Mouse (Mus musculus) myocyte (in vitro differentiated cells): ENCODE data around the gene Hook2. TPM values are rescaled to one million over a fixed set of nuclear protein-coding genes. Genes with fewer than 3 reads are reported as not detected.

Experiments
- H3K27me3 ChIP-seq: one replicate; pipeline ENCODE4 v1.6.1; 2011; ENCODE audit not compliant: control insufficient read depth, insufficient read depth, insufficient read length
- H3K36me3 ChIP-seq: one replicate; pipeline ENCODE4 v1.6.1; 2011; ENCODE audit not compliant: control insufficient read depth, insufficient read depth
- H3K4me2 ChIP-seq: one replicate; pipeline ENCODE4 v1.6.1; 2011; ENCODE audit warnings: low read depth, control low read depth
- H3K4me3 ChIP-seq: one replicate; pipeline ENCODE4 v1.5.1; 2011; ENCODE audit warnings: mild to moderate bottlenecking, control low read depth, moderate library complexity
- H3K79me2 ChIP-seq: one replicate; pipeline ENCODE4 v1.6.1; 2011; ENCODE audit not compliant: control insufficient read depth, insufficient read depth
- H3ac ChIP-seq: one replicate; pipeline ENCODE4 v1.6.1; 2011; ENCODE audit not compliant: control insufficient read depth, insufficient read length
- CEBPB ChIP-seq: IDR thresholded peaks from 2 replicates; pipeline ENCODE4 v1.6.1; 2011; ENCODE audit warnings: mild to moderate bottlenecking, moderate library complexity; ENCODE audit not compliant: poor library complexity, insufficient read depth, severe bottlenecking
- E2F4 ChIP-seq: IDR thresholded peaks from one replicate; pipeline ENCODE4 v1.6.1; 2011; ENCODE audit warnings: mild to moderate bottlenecking, control low read depth, moderate library complexity; ENCODE audit not compliant: insufficient read depth
- MAX ChIP-seq: IDR thresholded peaks from one replicate; pipeline ENCODE4 v1.6.1; 2011; ENCODE audit warnings: low read depth, mild to moderate bottlenecking, control low read depth
- MYOD1 ChIP-seq, 3 experiments: IDR thresholded peaks; one replicate each; pipeline ENCODE4 v1.6.1; 2011; ENCODE audit warnings: control low read depth in 2 of 3, low read depth in 2 of 3, mild to moderate bottlenecking in 2 of 3, moderate library complexity in 1 of 3; ENCODE audit not compliant: insufficient read length in 2 of 3, control insufficient read depth in 1 of 3
- MYOG ChIP-seq, 3 experiments: IDR thresholded peaks; one replicate each; pipeline ENCODE4 v1.6.1; 2011; ENCODE audit warnings: control low read depth in 2 of 3, low read depth in 2 of 3, mild to moderate bottlenecking in 2 of 3; ENCODE audit not compliant: insufficient read length in 2 of 3, control insufficient read depth in 1 of 3, insufficient read depth in 1 of 3
- POLR2A ChIP-seq: IDR thresholded peaks from one replicate; pipeline ENCODE4 v1.6.1; 2011; ENCODE audit warnings: low read depth, mild to moderate bottlenecking, control low read depth, moderate library complexity; ENCODE audit not compliant: insufficient read length
- POLR2AphosphoS2 ChIP-seq: IDR thresholded peaks from one replicate; pipeline ENCODE4 v1.6.1; 2011; ENCODE audit warnings: low read depth, control low read depth; ENCODE audit not compliant: insufficient read length
- REST ChIP-seq: IDR thresholded peaks from one replicate; pipeline ENCODE4 v1.6.1; 2011; ENCODE audit warnings: mild to moderate bottlenecking, control low read depth, moderate library complexity; ENCODE audit not compliant: insufficient read depth, insufficient read length
- SRF ChIP-seq: IDR thresholded peaks from one replicate; pipeline ENCODE4 v1.6.1; 2011; ENCODE audit warnings: low read depth; ENCODE audit not compliant: control insufficient read depth, insufficient read length
- TCF12 ChIP-seq: IDR thresholded peaks from one replicate; pipeline ENCODE4 v1.6.1; 2011; ENCODE audit warnings: mild to moderate bottlenecking, control low read depth; ENCODE audit not compliant: poor library complexity, insufficient read depth, severe bottlenecking
- TCF3 ChIP-seq: IDR thresholded peaks from one replicate; pipeline ENCODE4 v1.6.1; 2011; ENCODE audit warnings: low read depth, control low read depth; ENCODE audit not compliant: insufficient read length
- USF1 ChIP-seq: IDR thresholded peaks from one replicate; pipeline ENCODE4 v1.6.1; 2011; ENCODE audit warnings: low read depth, mild to moderate bottlenecking, control low read depth, moderate library complexity
- polyA plus RNA-seq: library from polyadenylated mRNA; unstranded; fragments of >200 nt; fragmentation: generic; extraction: Trizol; gene quantifications from one replicate; pipeline ENCODE4 v1.2.1, GENCODE M21; 2012; ENCODE audit warnings: missing spikeins

Gene Hook2
- polyA plus RNA-seq, 1 experiment: 9.3 TPM

DNA sequence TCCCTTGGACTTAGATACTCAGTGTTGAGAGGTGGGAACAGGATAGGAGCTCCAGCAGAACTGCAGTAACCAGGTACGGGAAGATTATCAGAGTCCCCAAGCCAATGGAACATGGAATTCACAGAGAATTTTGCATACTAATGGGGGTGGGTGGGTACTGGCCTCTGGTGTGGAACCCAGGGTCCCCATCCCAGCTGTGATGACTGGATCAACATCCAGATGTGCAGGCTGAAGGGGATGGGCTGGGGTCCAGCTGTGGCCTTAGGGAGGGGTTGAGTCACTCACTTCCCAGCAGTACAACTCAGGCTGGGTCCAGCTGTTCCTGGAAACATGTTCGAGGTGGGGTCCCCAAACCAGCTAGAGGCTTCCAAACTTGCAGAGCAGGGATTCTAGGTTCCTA is 2.5 kb upstream of the Hook2 start:
- Histone ChIP-seq H3K36me3 (no peaks in the 10 kb centered on the region), H3K79me2 (no peaks in the 10 kb centered on the region), H3K4me3 (no peak overlapping the region), H3K27me3 (no peaks in the 10 kb centered on the region), H3K4me2 (no peak overlapping the region), H3ac (no peak overlapping the region)
- TF ChIP-seq POLR2AphosphoS2 (no peak), TCF3 (no peak), MAX (no peak), MYOD1 (IDR thresholded peaks at IDR 0.05; ENCODE audit: control insufficient read depth in 1 of 3, insufficient read length in 2 of 3, low read depth in 2 of 3) (no peak), E2F4 (no peak), USF1 (no peak), POLR2A (no peak), REST (no peak), SRF (no peak), CEBPB (no peak), MYOG (IDR thresholded peaks at IDR 0.05; ENCODE audit: control insufficient read depth in 1 of 3, insufficient read depth in 1 of 3, insufficient read length in 2 of 3, low read depth in 2 of 3) (no peak), TCF12 (no peak)

DNA sequence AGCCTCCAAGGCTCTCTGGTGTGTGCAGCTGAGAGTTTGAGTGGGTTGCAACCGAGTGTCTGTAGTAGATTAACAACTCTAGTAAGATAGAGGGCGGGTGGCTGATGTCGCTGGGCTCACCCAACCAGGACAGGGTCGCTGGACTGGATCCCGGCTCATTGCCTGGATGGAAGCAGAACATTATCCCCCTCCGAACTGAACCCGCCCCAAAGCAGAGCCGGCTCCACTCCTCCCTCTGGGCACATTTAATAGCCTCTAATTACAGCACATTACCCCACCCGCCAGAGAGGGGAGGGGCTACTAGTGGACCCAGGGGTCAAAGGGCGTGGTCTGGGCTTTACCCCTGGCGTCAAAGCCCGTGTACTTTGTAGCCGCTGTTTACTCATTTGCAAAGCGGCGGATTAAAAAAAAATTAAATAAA is 1.1 kb upstream of the Hook2 start:
- H3K4me2 ChIP-seq: peak overlapping the region; percentile 97
- H3K36me3 ChIP-seq: no peaks in the 10 kb centered on the region
- H3K79me2 ChIP-seq: no peaks in the 10 kb centered on the region
- no peaks in the 10 kb centered on the region for H3K27me3 ChIP-seq
- TF ChIP-seq USF1: no peak
- TF ChIP-seq CEBPB: no peak
- TF ChIP-seq POLR2A: no peak
- TF ChIP-seq TCF12: no peak
- TF ChIP-seq TCF3: no peak
- TF ChIP-seq E2F4: no peak
- no peak for TF ChIP-seq POLR2AphosphoS2
- no peak for TF ChIP-seq MYOD1 (IDR thresholded peaks at IDR 0.05; ENCODE audit: control insufficient read depth in 1 of 3, insufficient read length in 2 of 3, low read depth in 2 of 3)
- TF ChIP-seq REST: no peak
- TF ChIP-seq MAX: no peak
- no peak for TF ChIP-seq MYOG (IDR thresholded peaks at IDR 0.05; ENCODE audit: control insufficient read depth in 1 of 3, insufficient read depth in 1 of 3, insufficient read length in 2 of 3, low read depth in 2 of 3)
- no peak for TF ChIP-seq SRF
- H3ac ChIP-seq: no peak overlapping the region
- H3K4me3 ChIP-seq: peak overlapping the region; percentile 38

DNA sequence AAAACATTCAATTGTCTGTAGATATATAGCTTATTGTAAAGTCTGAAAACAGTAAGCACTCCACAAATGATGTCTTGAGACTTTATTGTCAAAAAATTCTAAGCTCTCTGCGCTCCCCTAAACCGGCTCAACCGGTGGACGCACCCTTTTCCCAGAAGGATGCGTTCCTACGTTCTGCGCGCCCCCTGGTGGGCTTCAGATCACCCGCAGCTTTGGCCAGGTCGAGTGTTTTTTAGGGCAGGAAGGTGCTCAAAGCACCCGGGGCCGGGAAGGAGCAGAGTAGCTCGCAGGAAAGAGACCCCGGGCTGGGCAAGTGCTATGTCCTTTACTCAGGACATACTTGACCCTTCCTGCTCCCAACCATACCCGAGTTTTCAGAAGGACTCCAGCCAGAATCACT is 593 bp upstream of the Hook2 start:
- H3K4me2 ChIP-seq: peak overlapping the region; percentile 97
- H3K4me3 ChIP-seq: peak overlapping the region; percentile 38
- no peaks in the 10 kb centered on the region for H3K36me3 ChIP-seq
- no peak for TF ChIP-seq MYOG (IDR thresholded peaks at IDR 0.05; ENCODE audit: control insufficient read depth in 1 of 3, insufficient read depth in 1 of 3, insufficient read length in 2 of 3, low read depth in 2 of 3)
- no peak for TF ChIP-seq E2F4
- TF ChIP-seq MAX: no peak
- TF ChIP-seq CEBPB: no peak
- no peak for TF ChIP-seq TCF3
- TF ChIP-seq TCF12: no peak
- no peak for TF ChIP-seq SRF
- TF ChIP-seq POLR2A: peak; percentile 30
- TF ChIP-seq POLR2AphosphoS2: peak; percentile 63
- no peak for TF ChIP-seq REST
- no peak for TF ChIP-seq MYOD1 (IDR thresholded peaks at IDR 0.05; ENCODE audit: control insufficient read depth in 1 of 3, insufficient read length in 2 of 3, low read depth in 2 of 3)
- TF ChIP-seq USF1: no peak
- no peaks in the 10 kb centered on the region for H3K27me3 ChIP-seq
- no peaks in the 10 kb centered on the region for H3K79me2 ChIP-seq
- peak overlapping the region; percentile 2 for H3ac ChIP-seq

GRCm38 (mm10) chr8:84990836-84991235 is 433 bp downstream of the Hook2 start:
- Histone ChIP-seq H3K79me2 (no peaks in the 10 kb centered on the region), H3K4me3 (peak overlapping the region; percentile 38), H3K27me3 (no peaks in the 10 kb centered on the region), H3ac (no peak overlapping the region), H3K4me2 (peak overlapping the region; percentile 92), H3K36me3 (no peaks in the 10 kb centered on the region)
- peak; percentile 57 for TF ChIP-seq USF1
- TF ChIP-seq MYOD1 (IDR thresholded peaks at IDR 0.05; ENCODE audit: control insufficient read depth in 1 of 3, insufficient read length in 2 of 3, low read depth in 2 of 3): peak in 1 of 3 experiments; percentile 28
- no peak for TF ChIP-seq MYOG (IDR thresholded peaks at IDR 0.05; ENCODE audit: control insufficient read depth in 1 of 3, insufficient read depth in 1 of 3, insufficient read length in 2 of 3, low read depth in 2 of 3)

DNA sequence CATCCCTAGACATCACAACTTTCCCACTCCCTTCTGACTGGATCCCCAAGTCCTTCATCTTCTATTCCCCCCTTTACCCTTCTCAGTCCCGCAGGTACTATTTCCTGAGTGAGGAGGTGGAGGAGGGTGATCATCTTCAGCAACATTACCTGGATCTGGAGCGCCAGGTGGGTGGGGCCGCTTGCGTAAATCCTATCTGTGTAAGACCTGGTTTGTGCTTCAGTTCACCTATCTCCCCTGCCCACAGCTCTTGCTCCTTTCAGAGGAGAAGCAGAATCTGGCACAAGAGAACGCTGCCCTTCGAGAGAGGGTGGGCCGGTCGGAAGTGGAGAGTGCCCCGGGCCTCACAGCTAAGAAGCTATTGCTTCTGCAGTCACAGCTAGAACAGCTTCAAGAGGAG is 4.0 kb downstream of the Hook2 start:
- no peaks in the 10 kb centered on the region for H3K27me3 ChIP-seq
- no peaks in the 10 kb centered on the region for H3K79me2 ChIP-seq
- H3K4me3 ChIP-seq: no peak overlapping the region
- H3ac ChIP-seq: no peak overlapping the region
- no peak for TF ChIP-seq USF1
- TF ChIP-seq MYOD1 (IDR thresholded peaks at IDR 0.05; ENCODE audit: control insufficient read depth in 1 of 3, insufficient read length in 2 of 3, low read depth in 2 of 3): no peak
- TF ChIP-seq POLR2AphosphoS2: no peak
- TF ChIP-seq MAX: no peak
- no peak for TF ChIP-seq TCF12
- TF ChIP-seq POLR2A: no peak
- TF ChIP-seq CEBPB: no peak
- TF ChIP-seq SRF: no peak
- no peak for TF ChIP-seq REST
- no peak for TF ChIP-seq E2F4
- TF ChIP-seq MYOG (IDR thresholded peaks at IDR 0.05; ENCODE audit: control insufficient read depth in 1 of 3, insufficient read depth in 1 of 3, insufficient read length in 2 of 3, low read depth in 2 of 3): no peak
- no peaks in the 10 kb centered on the region for H3K36me3 ChIP-seq
- H3K4me2 ChIP-seq: no peak overlapping the region
